Mouse (Mus musculus): Measurements from ENCODE around the gene Unc50.

- no peak for TF ChIP-seq CTCF (conservative IDR thresholded peaks at IDR 0.05 in 1 of 2, IDR thresholded peaks at IDR 0.05 in 1 of 2; ENCODE audit: low read depth in 2 of 2, low read length in 2 of 2)
- no peak for TF ChIP-seq BHLHE40 (IDR thresholded peaks at IDR 0.05; ENCODE audit: low read depth, low read length)
- no peak for TF ChIP-seq POLR2A (IDR thresholded peaks at IDR 0.05; ENCODE audit: low read depth, low read length)
Observed at GRCm38 (mm10) chr1:37430297-37430840, 430 bp downstream of the Unc50 start.

Data from CH12.LX (cell line).